ENCODE assay signal across 20 mouse cellular contexts in the genomic region with DNA sequence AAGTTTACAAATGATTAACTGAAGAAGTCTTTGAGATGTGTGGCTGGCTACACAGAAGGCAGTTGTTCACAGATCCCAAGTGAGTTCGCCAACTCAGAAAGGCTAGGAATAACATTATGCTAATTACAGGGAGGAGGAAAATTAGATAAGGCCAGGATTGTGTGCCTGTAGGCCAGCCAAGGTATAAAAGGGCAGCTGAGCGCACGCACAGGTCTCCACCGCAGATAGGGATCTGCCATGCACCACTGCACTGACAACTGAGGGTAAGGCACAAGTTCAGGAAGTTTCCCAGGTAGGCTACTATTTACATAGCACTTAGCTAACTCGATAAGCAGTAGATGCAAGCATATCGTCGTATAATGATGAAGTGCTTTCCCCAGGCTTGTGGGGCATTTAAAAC. TPM values are rescaled to one million over a fixed set of nuclear protein-coding genes. Genes with fewer than 3 reads are reported as not detected.
DNase-seq lines count a peak whose midpoint lies in the region; ATAC-seq and TF ChIP-seq lines count a peak whose summit lies in the region.
"Had no signal": no experiment of that assay in that cellular context is flagged by ENCODE, and none has a peak within 500 bp of the region (broad histone marks: within the 10 kb centered on the region; RNA-seq: fewer than 3 reads in every experiment).

No protein-coding gene starts in this region.

- TF ChIP-seq CTCF in heart, postnatal 0 days (IDR thresholded peaks at IDR 0.05; ENCODE audit: low read depth), result no peak
- no peak for TF ChIP-seq CTCF in liver, embryonic 14.5 days (IDR thresholded peaks at IDR 0.05; ENCODE audit: low read depth)
- no peak for TF ChIP-seq CTCF in layer of hippocampus, adult 2 months (conservative IDR thresholded peaks at IDR 0.05)

- no peak overlapping the region for H3K4me2 ChIP-seq in heart, postnatal 0 days (ENCODE audit: low read depth, low read length)
- peak overlapping the region; percentile 39 for H3K4me2 ChIP-seq in liver, embryonic 14.5 days (ENCODE audit: low read depth)
- H3K4me2 ChIP-seq: forebrain, embryonic 13.5 days; limb, embryonic 15.5 days; neural tube, embryonic 15.5 days had no signal

- peak overlapping the region; percentile 30; the same call in 1 of the 2 replicates for H3K27ac ChIP-seq in heart, postnatal 0 days (ENCODE audit: low read depth)
- H3K27ac ChIP-seq in liver, embryonic 14.5 days, result no peak overlapping the region
- H3K27ac ChIP-seq in layer of hippocampus, adult 2 months, result no peak overlapping the region
- H3K27ac ChIP-seq: forebrain, embryonic 13.5 days; left cerebral cortex, adult 2 months; limb, embryonic 15.5 days; neural tube, embryonic 15.5 days had no signal

- no peaks in the 10 kb centered on the region for H3K27me3 ChIP-seq in heart, postnatal 0 days (ENCODE audit: control insufficient read depth, insufficient read depth, low read length)
- peaks cover 4% of the 10 kb centered on the region for H3K27me3 ChIP-seq in liver, embryonic 14.5 days (ENCODE audit: control insufficient read depth, insufficient read depth, low read length)
- H3K27me3 ChIP-seq: forebrain, embryonic 13.5 days; limb, embryonic 15.5 days; neural tube, embryonic 15.5 days had no signal

- H3K9me3 ChIP-seq in heart, postnatal 0 days (replicated peaks; ENCODE audit: control insufficient read depth, low read length), result 0 out of 2 replicates have a peak, but pooled peaks cover 4% of the 10 kb centered on the region
- H3K9me3 ChIP-seq in liver, embryonic 14.5 days (ENCODE audit: control insufficient read depth, low read length), result no peaks in the 10 kb centered on the region
- H3K9me3 ChIP-seq: limb, embryonic 15.5 days; neural tube, embryonic 15.5 days had no signal

- no peak for TF ChIP-seq EP300 in heart, postnatal 0 days (IDR thresholded peaks at IDR 0.05; ENCODE audit: low read depth)
- TF ChIP-seq EP300 in liver, embryonic 14.5 days (IDR thresholded peaks at IDR 0.05; ENCODE audit: low read depth), result no peak

- intact Hi-C loops in heart, postnatal 25 days (cut with DNase I), result no loop called here

- H3K4me1 ChIP-seq in heart, postnatal 0 days (ENCODE audit: control insufficient read depth, insufficient read depth), result no peaks in the 10 kb centered on the region
- H3K4me1 ChIP-seq in liver, embryonic 14.5 days (replicated peaks; ENCODE audit: control insufficient read depth in 2 of 2, insufficient read depth in 2 of 2, low read length in 1 of 2), result peaks cover 0 to 7% of the 10 kb centered on the region in 2 experiments; a peak in 2 of 4 replicates

- DNase-seq in heart, postnatal 0 days (ENCODE audit: low spot score), result no peak
- no peak for DNase-seq in heart, postnatal 25 days (ENCODE audit: low spot score)
- peak; percentile 62 for DNase-seq in urinary bladder, postnatal 14 days (ENCODE audit: low spot score)
- DNase-seq in urinary bladder, adult 2 months (ENCODE audit: low spot score), result no peak
- DNase-seq in liver, embryonic 14.5 days (ENCODE audit: low read depth in 3 of 3, low spot score in 3 of 3), result no peak
- no peak for DNase-seq in layer of hippocampus, adult 8-10 months (ENCODE audit: low spot score in 2 of 2)
- no peak for DNase-seq in layer of hippocampus, adult 2 months (ENCODE audit: low spot score in 2 of 2)
- DNase-seq: B cell, adult 2 months; cerebellum, postnatal 14 days; gastrocnemius, postnatal 14 days; heart, postnatal 4 days; right cerebral cortex, postnatal 14 days had no signal

- no peak overlapping the region for H3K4me3 ChIP-seq in heart, postnatal 0 days (ENCODE audit: low read depth, low read length)
- H3K4me3 ChIP-seq in liver, embryonic 14.5 days (ENCODE audit: insufficient read depth in 1 of 2, low read depth in 2 of 2, low read length in 2 of 2), result no peak overlapping the region
- H3K4me3 ChIP-seq in layer of hippocampus, adult 2 months, result no peak overlapping the region
- H3K4me3 ChIP-seq: forebrain, embryonic 13.5 days; left cerebral cortex, adult 2 months; limb, embryonic 15.5 days; neural tube, embryonic 15.5 days had no signal

- no peak overlapping the region for H3K9ac ChIP-seq in heart, postnatal 0 days (replicated peaks; ENCODE audit: low read depth, low read length)
- no peak overlapping the region for H3K9ac ChIP-seq in liver, embryonic 14.5 days (replicated peaks)
- H3K9ac ChIP-seq: forebrain, embryonic 13.5 days; limb, embryonic 15.5 days; neural tube, embryonic 15.5 days had no signal

- H3K36me3 ChIP-seq in heart, postnatal 0 days (replicated peaks; ENCODE audit: control insufficient read depth, insufficient read depth, low read length), result peaks cover 7% of the 10 kb centered on the region; the same call in 1 of the 2 replicates
- no peaks in the 10 kb centered on the region for H3K36me3 ChIP-seq in liver, embryonic 14.5 days (replicated peaks; ENCODE audit: control insufficient read depth, insufficient read depth, low read depth)

- WGBS in heart, postnatal 0 days, result 56% methylated on average over 7 of the region's 7 CpGs
- WGBS in liver, embryonic 14.5 days (ENCODE audit: insufficient replicate concordance), result 66% methylated on average over 7 of the region's 7 CpGs

- no peak for ATAC-seq in heart, postnatal 0 days (ENCODE audit: insufficient read depth, low read depth)
- no peak for ATAC-seq in liver, embryonic 14.5 days (ENCODE audit: insufficient read depth)
- no peak for ATAC-seq in granulocyte monocyte progenitor cell, adult 5-6 weeks (replicated peaks; ENCODE audit: poor library complexity, severe bottlenecking)
- ATAC-seq: activated CD4-positive, CD25-positive, alpha-beta regulatory T cell, adult 4 months; forebrain, embryonic 13.5 days; inflammation-experienced regulatory T-cells, adult 6 months; midbrain, embryonic 16.5 days had no signal

RNA-seq across cellular contexts. Expression of a gene that starts 3.6 kb away (rescaled TPM):
- total RNA-seq in heart, postnatal 0 days (2014; rRNA removed; ENCODE audit: low replicate concordance), result 47.3 and 75.3 TPM in 2 replicates
- 8.6 and 12.3 TPM in 2 replicates for polyA plus RNA-seq in heart, postnatal 0 days (2015; fragmentation: Nextera tagmentation; extraction: Ambion mirVana)
- total RNA-seq in heart, postnatal 25 days (2021), result 10 to 100 TPM in 1 of 2 experiments, 1 to 10 TPM in 1; 7.1 to 11.7 TPM
- 16.5 and 22.0 TPM in 2 replicates for polyA plus RNA-seq in urinary bladder, adult 2 months (2012; rRNA removed)
- 8.1 and 8.8 TPM in 2 replicates for polyA plus RNA-seq in liver, embryonic 14.5 days (2012; rRNA removed)
- 10.4 and 11.7 TPM in 2 replicates for polyA plus RNA-seq in liver, embryonic 14.5 days (2014; fragmentation: Nextera tagmentation; extraction: Ambion mirVana)
- 86.0 and 109 TPM in 2 replicates for total RNA-seq in granulocyte monocyte progenitor cell, adult 5-6 weeks (2014; fragmentation: Nextera tagmentation)
- 109 and 119 TPM in 2 replicates for total RNA-seq in granulocyte monocyte progenitor cell, adult 5-6 weeks (2017)
- 10 to 100 TPM; 55.0 to 67.6 (median 59.7) TPM for total RNA-seq in layer of hippocampus, adult 8-10 months (2022)
- 10 to 100 TPM; 49.3 to 55.9 TPM for total RNA-seq in layer of hippocampus, adult 2 months (2021)

RNA-seq across cellular contexts. Expression of a gene that starts 49.6 kb away (rescaled TPM):
- total RNA-seq in heart, postnatal 0 days (2014; rRNA removed; ENCODE audit: low replicate concordance), result not detected in 2 replicates
- polyA plus RNA-seq in heart, postnatal 0 days (2015; fragmentation: Nextera tagmentation; extraction: Ambion mirVana), result 0.04 TPM in 1 of 2 replicates, not detected in the other
- not detected for total RNA-seq in heart, postnatal 25 days (2021)
- polyA plus RNA-seq in urinary bladder, adult 2 months (2012; rRNA removed), result 0.06 and 0.12 TPM in 2 replicates
- 0.06 TPM in 1 of 2 replicates, not detected in the other for polyA plus RNA-seq in liver, embryonic 14.5 days (2012; rRNA removed)
- 0.06 and 0.09 TPM in 2 replicates for polyA plus RNA-seq in liver, embryonic 14.5 days (2014; fragmentation: Nextera tagmentation; extraction: Ambion mirVana)
- not detected in 2 replicates for total RNA-seq in granulocyte monocyte progenitor cell, adult 5-6 weeks (2014; fragmentation: Nextera tagmentation)
- 0.26 and 1.5 TPM in 2 replicates for total RNA-seq in granulocyte monocyte progenitor cell, adult 5-6 weeks (2017)
- total RNA-seq in layer of hippocampus, adult 8-10 months (2022), result 1 to 10 TPM in 1 of 4 experiments, under 1 TPM in 3; 0.52 to 1.4 (median 0.73) TPM
- 1 to 10 TPM in 1 of 2 experiments, under 1 TPM in 1; 0.61 to 1.3 TPM for total RNA-seq in layer of hippocampus, adult 2 months (2021)
- total RNA-seq: gastrocnemius, postnatal 14 days had no signal
- polyA plus RNA-seq: activated CD4-positive, CD25-positive, alpha-beta regulatory T cell, adult 4 months; neural tube, embryonic 15.5 days had no signal

RNA-seq across cellular contexts. Expression of a gene that starts 53.3 kb away (rescaled TPM):
- total RNA-seq in heart, postnatal 0 days (2014; rRNA removed; ENCODE audit: low replicate concordance), result 9.1 and 13.9 TPM in 2 replicates
- 0.33 and 0.45 TPM in 2 replicates for polyA plus RNA-seq in heart, postnatal 0 days (2015; fragmentation: Nextera tagmentation; extraction: Ambion mirVana)
- 10 to 100 TPM; 47.4 to 53.4 TPM for total RNA-seq in heart, postnatal 25 days (2021)
- polyA plus RNA-seq in urinary bladder, adult 2 months (2012; rRNA removed), result 5.1 and 5.9 TPM in 2 replicates
- 1.0 and 2.1 TPM in 2 replicates for polyA plus RNA-seq in liver, embryonic 14.5 days (2012; rRNA removed)
- polyA plus RNA-seq in liver, embryonic 14.5 days (2014; fragmentation: Nextera tagmentation; extraction: Ambion mirVana), result 0.27 TPM in 1 of 2 replicates, not detected in the other
- total RNA-seq in granulocyte monocyte progenitor cell, adult 5-6 weeks (2014; fragmentation: Nextera tagmentation), result 1.8 and 5.8 TPM in 2 replicates
- 11.7 and 14.4 TPM in 2 replicates for total RNA-seq in granulocyte monocyte progenitor cell, adult 5-6 weeks (2017)
- total RNA-seq in layer of hippocampus, adult 8-10 months (2022), result 10 to 100 TPM; 39.0 to 49.4 (median 43.5) TPM
- total RNA-seq in layer of hippocampus, adult 2 months (2021), result 10 to 100 TPM; 40.4 to 44.5 TPM
